Mouse (Mus musculus) hindbrain, embryonic 13.5 days (tissue): ENCODE results near the gene Usp18. TPM values are rescaled to one million over a fixed set of nuclear protein-coding genes. Genes with fewer than 3 reads are reported as not detected.

Experiments
- ATAC-seq: fragments of 200-750 bp; cut with Nextera tagmentation; 2 replicates; pipeline ENCODE4 v1.8.0; 2017; ENCODE audit warnings: moderate TSS enrichment; ENCODE audit not compliant: low FRiP score
- H3K27ac ChIP-seq: fragments of 300-500 bp; sonication (generic); 2 replicates; pipeline ENCODE4 v1.5.1; 2015; ENCODE audit warnings: inconsistent platforms, mild to moderate bottlenecking, moderate library complexity
- H3K27me3 ChIP-seq: fragments of 300-500 bp; sonication (generic); 2 replicates; pipeline ENCODE4 v1.6.1; 2015; ENCODE audit warnings: mild to moderate bottlenecking, inconsistent platforms
- H3K36me3 ChIP-seq: fragments of 300-500 bp; sonication (generic); 2 replicates; pipeline ENCODE4 v1.6.1; 2015; ENCODE audit warnings: mild to moderate bottlenecking, inconsistent platforms
- H3K4me1 ChIP-seq: fragments of 300-500 bp; sonication (generic); replicated peaks from 2 replicates; pipeline ENCODE4 v1.6.1; 2015; ENCODE audit warnings: inconsistent platforms
- H3K4me2 ChIP-seq: fragments of 300-500 bp; sonication (generic); 2 replicates; pipeline ENCODE4 v1.6.1; 2015; ENCODE audit warnings: inconsistent platforms, mild to moderate bottlenecking, moderate library complexity
- H3K4me3 ChIP-seq: fragments of 300-500 bp; sonication (generic); 2 replicates; pipeline ENCODE4 v1.5.1; 2015; ENCODE audit warnings: mild to moderate bottlenecking, inconsistent platforms
- H3K9ac ChIP-seq: fragments of 300-500 bp; sonication (generic); 2 replicates; pipeline ENCODE4 v1.6.1; 2015; ENCODE audit warnings: mild to moderate bottlenecking, inconsistent platforms
- H3K9me3 ChIP-seq: fragments of 300-500 bp; sonication (generic); 2 replicates; pipeline ENCODE4 v1.6.1; 2016; ENCODE audit warnings: inconsistent platforms
- WGBS: fragments of 180-500 bp; shearing (Covaris S2); methylation state at CpG from one replicate; pipeline ENCODE4 v1.1.7; 2015; 5-methylcytosine and 5-hydroxymethylcytosine counted together
- polyA plus RNA-seq: library from polyadenylated mRNA; unstranded; fragments of >200 nt; fragmentation: Nextera tagmentation; extraction: Ambion mirVana; gene quantifications from 2 replicates; pipeline ENCODE4 v1.2.1, GENCODE M21; 2015

Usp18 gene
- polyA plus RNA-seq, 1 experiment from 2014 or later: 0.96 TPM

GRCm38 (mm10) chr6:121214667-121215330 lies 30.9 kb upstream of the Usp18 start:
- Histone ChIP-seq H3K36me3 (no peaks in the 10 kb centered on the region), H3K4me3 (no peak overlapping the region), H3K4me2 (no peak overlapping the region), H3K9ac (no peak overlapping the region), H3K9me3 (no peaks in the 10 kb centered on the region), H3K27ac (no peak overlapping the region), H3K27me3 (peaks cover 30% of the 10 kb centered on the region), H3K4me1 (peaks cover 20% of the 10 kb centered on the region)
- ATAC-seq: no peak
- WGBS: 89% methylated on average over 8 of the region's 8 CpGs

DNA sequence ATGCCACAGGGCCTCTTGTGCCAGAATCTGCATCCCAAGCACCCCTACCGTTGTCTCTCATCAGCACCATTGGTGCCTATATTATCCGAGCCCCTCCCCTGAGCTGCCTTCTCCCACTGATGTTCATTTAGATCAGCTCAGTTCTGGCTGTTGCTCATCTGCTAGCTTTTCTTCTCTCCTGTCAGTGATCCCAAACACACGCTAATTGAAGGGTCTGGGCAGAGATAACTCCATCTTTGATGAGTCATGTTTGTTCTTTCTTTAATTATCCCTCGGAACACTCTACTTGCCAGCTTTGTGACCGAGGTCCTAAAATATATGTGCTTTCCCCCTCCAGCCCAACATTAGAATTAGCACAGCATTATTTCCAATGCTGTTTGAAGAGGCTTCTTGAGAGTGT lies 30.4 kb upstream of the Usp18 start:
- ATAC-seq: no peak
- Histone ChIP-seq H3K4me2 (no peak overlapping the region), H3K27me3 (peaks cover 25% of the 10 kb centered on the region), H3K9ac (no peak overlapping the region), H3K27ac (no peak overlapping the region), H3K4me1 (peaks cover 17% of the 10 kb centered on the region), H3K9me3 (no peaks in the 10 kb centered on the region), H3K36me3 (no peaks in the 10 kb centered on the region), H3K4me3 (no peak overlapping the region)
- 82% methylated on average over 5 of the region's 5 CpGs for WGBS

- H3K4me2 ChIP-seq: no peak overlapping the region
- peaks cover 11% of the 10 kb centered on the region for H3K4me1 ChIP-seq
- no peak for ATAC-seq
- no peak overlapping the region for H3K9ac ChIP-seq
- no peaks in the 10 kb centered on the region for H3K36me3 ChIP-seq
- H3K9me3 ChIP-seq: no peaks in the 10 kb centered on the region
- peaks cover 19% of the 10 kb centered on the region for H3K27me3 ChIP-seq
- 83% methylated on average over 6 of the region's 6 CpGs for WGBS
- H3K4me3 ChIP-seq: no peak overlapping the region
- H3K27ac ChIP-seq: no peak overlapping the region
These were observed 29.8 kb upstream of the Usp18 start for GRCm38 (mm10) chr6:121215896-121216295.

DNA sequence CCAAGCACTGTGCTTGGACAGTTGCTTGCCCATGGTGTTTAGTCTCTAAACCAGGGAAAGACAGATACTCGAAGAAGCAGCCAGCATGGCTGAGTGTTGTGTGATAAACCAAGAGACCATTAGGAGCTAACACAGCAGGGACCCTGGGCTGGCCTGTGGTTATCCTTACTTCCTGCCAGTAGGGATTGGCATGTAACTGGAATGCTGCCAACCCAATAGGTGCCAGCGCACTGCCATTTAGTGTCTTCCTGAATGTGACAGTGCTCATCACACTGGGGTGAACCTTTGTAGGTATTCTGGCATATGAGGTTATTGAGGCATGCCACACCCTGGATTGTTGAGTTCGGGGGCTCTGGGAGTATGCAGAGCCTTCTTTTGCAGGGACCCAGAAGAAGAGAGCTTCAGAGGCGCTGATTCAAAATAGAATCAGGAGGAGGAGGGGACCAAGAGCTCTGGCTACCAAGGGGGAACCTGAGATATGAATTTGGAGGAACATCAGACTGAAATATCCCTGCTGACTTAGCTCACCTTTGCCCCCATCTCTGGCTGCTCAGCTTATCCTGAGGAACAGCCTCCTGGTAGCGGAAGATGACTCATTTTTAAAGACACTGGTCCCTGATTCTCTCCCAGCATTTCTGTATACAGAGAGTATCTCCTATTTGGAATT lies 29.0 kb upstream of the Usp18 start:
- no peaks in the 10 kb centered on the region for H3K9me3 ChIP-seq
- H3K27ac ChIP-seq: no peak overlapping the region
- WGBS: 85% methylated on average over 5 of the region's 5 CpGs
- no peak overlapping the region for H3K4me2 ChIP-seq
- peaks cover 3% of the 10 kb centered on the region; the same call in 1 of the 2 replicates for H3K4me1 ChIP-seq
- no peaks in the 10 kb centered on the region for H3K36me3 ChIP-seq
- H3K27me3 ChIP-seq: peaks cover 11% of the 10 kb centered on the region
- no peak for ATAC-seq
- no peak overlapping the region for H3K9ac ChIP-seq
- H3K4me3 ChIP-seq: no peak overlapping the region

- Histone ChIP-seq H3K9ac (no peak overlapping the region), H3K36me3 (no peaks in the 10 kb centered on the region), H3K27me3 (no peaks in the 10 kb centered on the region), H3K27ac (no peak overlapping the region), H3K4me3 (no peak overlapping the region), H3K9me3 (no peaks in the 10 kb centered on the region), H3K4me1 (no peaks in the 10 kb centered on the region), H3K4me2 (no peak overlapping the region)
- 92% methylated on average over 7 of the region's 7 CpGs for WGBS
- no peak for ATAC-seq
These were observed 27.7 kb upstream of the Usp18 start for GRCm38 (mm10) chr6:121218002-121218401.

- 88% methylated on average over 4 of the region's 4 CpGs for WGBS
These were observed 26.3 kb upstream of the Usp18 start for GRCm38 (mm10) chr6:121219406-121219805.

DNA sequence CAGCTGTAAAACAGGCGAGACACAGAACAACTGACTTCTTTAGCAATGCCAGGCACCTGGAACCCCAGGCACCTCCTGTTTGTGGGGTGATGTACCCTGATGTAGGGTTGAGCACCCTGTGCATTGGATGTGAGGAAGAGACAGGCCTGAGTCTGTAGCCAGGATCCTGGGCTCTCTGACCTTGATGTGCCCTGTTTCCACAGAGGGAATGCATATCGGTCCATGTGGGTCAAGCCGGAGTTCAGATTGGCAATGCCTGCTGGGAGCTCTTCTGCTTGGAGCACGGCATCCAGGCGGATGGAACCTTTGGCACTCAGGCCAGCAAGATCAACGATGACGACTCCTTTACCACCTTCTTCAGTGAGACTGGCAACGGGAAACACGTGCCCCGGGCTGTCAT lies 25.5 kb upstream of the Usp18 start:
- Histone ChIP-seq H3K27me3 (no peaks in the 10 kb centered on the region), H3K9me3 (no peaks in the 10 kb centered on the region), H3K4me2 (no peak overlapping the region), H3K9ac (no peak overlapping the region), H3K27ac (no peak overlapping the region), H3K4me3 (no peak overlapping the region), H3K36me3 (no peaks in the 10 kb centered on the region), H3K4me1 (no peaks in the 10 kb centered on the region)
- WGBS: 93% methylated on average over 10 of the region's 10 CpGs
- no peak for ATAC-seq

More at GRCm38 (mm10) chr6:121219406-121219805, 26.3 kb upstream of the Usp18 start:
- Histone ChIP-seq H3K4me3 (no peak overlapping the region), H3K9ac (no peak overlapping the region), H3K4me2 (no peak overlapping the region), H3K27ac (no peak overlapping the region), H3K9me3 (no peaks in the 10 kb centered on the region), H3K4me1 (no peaks in the 10 kb centered on the region), H3K27me3 (no peaks in the 10 kb centered on the region), H3K36me3 (no peaks in the 10 kb centered on the region)
- no peak for ATAC-seq

- Histone ChIP-seq H3K4me3 (no peak overlapping the region), H3K36me3 (no peaks in the 10 kb centered on the region), H3K9me3 (no peaks in the 10 kb centered on the region), H3K27me3 (no peaks in the 10 kb centered on the region), H3K4me1 (no peaks in the 10 kb centered on the region), H3K9ac (no peak overlapping the region), H3K4me2 (no peak overlapping the region), H3K27ac (no peak overlapping the region)
- no peak for ATAC-seq
- 86% methylated on average over 8 of the region's 8 CpGs for WGBS
These were observed 23.7 kb upstream of the Usp18 start for GRCm38 (mm10) chr6:121221876-121222597.

DNA sequence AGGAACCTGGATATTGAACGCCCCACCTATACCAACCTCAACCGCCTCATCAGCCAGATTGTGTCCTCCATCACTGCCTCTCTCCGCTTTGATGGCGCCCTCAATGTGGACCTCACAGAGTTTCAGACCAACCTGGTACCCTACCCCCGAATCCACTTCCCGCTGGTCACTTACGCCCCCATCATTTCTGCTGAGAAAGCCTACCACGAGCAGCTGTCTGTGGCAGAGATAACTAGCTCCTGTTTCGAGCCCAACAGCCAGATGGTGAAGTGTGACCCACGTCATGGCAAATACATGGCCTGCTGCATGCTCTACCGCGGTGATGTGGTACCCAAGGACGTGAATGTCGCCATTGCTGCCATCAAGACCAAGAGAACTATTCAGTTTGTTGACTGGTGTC lies 22.7 kb upstream of the Usp18 start:
- no peak overlapping the region for H3K9ac ChIP-seq
- 96% methylated on average over 14 of the region's 14 CpGs for WGBS
- no peak overlapping the region for H3K4me2 ChIP-seq
- no peaks in the 10 kb centered on the region for H3K36me3 ChIP-seq
- ATAC-seq: no peak
- no peak overlapping the region for H3K4me3 ChIP-seq
- H3K27me3 ChIP-seq: no peaks in the 10 kb centered on the region
- H3K9me3 ChIP-seq: no peaks in the 10 kb centered on the region
- no peaks in the 10 kb centered on the region for H3K4me1 ChIP-seq
- no peak overlapping the region for H3K27ac ChIP-seq

DNA sequence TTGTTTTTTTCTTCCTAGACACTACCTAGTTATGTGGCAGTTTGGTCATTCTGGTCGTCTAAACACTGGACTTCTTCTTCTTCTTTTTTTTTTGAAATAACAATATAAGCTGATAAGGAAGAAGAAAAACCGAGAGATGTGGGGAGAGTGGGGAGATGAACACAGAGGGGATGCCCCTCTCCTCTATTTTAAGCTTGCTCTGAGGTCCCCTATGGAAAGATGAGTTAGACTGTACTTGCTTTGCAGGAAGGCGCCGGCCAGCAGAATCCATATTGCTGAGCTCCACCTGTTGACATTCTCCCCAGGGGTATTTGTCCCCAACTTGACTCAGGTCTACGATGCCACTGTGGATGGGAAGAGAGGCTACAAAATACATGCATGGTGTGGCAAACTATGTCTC lies 21.6 kb upstream of the Usp18 start:
- 66% methylated on average over 5 of the region's 5 CpGs for WGBS

DNA sequence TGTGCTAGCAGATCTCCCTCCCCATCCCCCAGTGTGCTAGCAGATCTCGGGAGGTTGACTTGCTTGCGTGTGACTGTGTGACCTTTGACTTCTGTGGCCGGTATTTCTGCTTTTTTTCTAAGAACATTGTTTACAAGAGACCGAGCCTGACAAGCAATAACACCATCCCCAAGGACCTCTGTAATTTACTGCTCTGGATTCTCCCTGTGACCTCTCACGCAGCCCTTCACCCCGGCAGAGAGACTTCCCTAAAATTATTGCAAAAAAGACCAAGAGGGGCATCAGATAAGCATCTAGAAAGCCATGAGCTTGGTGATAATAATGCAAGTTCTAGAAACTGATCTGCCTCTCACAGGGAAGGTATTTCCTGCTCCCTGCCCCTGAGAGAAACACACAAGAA lies 20.7 kb upstream of the Usp18 start:
- no peak overlapping the region for H3K4me2 ChIP-seq
- H3K36me3 ChIP-seq: no peaks in the 10 kb centered on the region
- no peak overlapping the region for H3K27ac ChIP-seq
- H3K4me1 ChIP-seq: no peaks in the 10 kb centered on the region
- no peaks in the 10 kb centered on the region for H3K27me3 ChIP-seq
- no peaks in the 10 kb centered on the region for H3K9me3 ChIP-seq
- H3K4me3 ChIP-seq: no peak overlapping the region
- no peak overlapping the region for H3K9ac ChIP-seq
- 29% methylated on average over 6 of the region's 6 CpGs for WGBS
- ATAC-seq: no peak

More for the DNA sequence above, 21.6 kb upstream of the Usp18 start:
- H3K9ac ChIP-seq: no peak overlapping the region
- ATAC-seq: no peak
- H3K4me2 ChIP-seq: no peak overlapping the region
- no peaks in the 10 kb centered on the region for H3K9me3 ChIP-seq
- H3K36me3 ChIP-seq: no peaks in the 10 kb centered on the region
- H3K27ac ChIP-seq: no peak overlapping the region
- H3K27me3 ChIP-seq: no peaks in the 10 kb centered on the region
- H3K4me3 ChIP-seq: no peak overlapping the region
- no peaks in the 10 kb centered on the region for H3K4me1 ChIP-seq

GRCm38 (mm10) chr6:121226043-121226442 lies 19.7 kb upstream of the Usp18 start:
- no peak overlapping the region for H3K9ac ChIP-seq
- no peaks in the 10 kb centered on the region for H3K27me3 ChIP-seq
- H3K27ac ChIP-seq: no peak overlapping the region
- WGBS: 72% methylated on average over 4 of the region's 4 CpGs
- H3K36me3 ChIP-seq: no peaks in the 10 kb centered on the region
- no peaks in the 10 kb centered on the region for H3K4me1 ChIP-seq
- no peaks in the 10 kb centered on the region for H3K9me3 ChIP-seq
- ATAC-seq: no peak
- no peak overlapping the region for H3K4me3 ChIP-seq
- no peak overlapping the region for H3K4me2 ChIP-seq
